Mouse (Mus musculus): ENCODE measurements around the gene Dctd. TPM values are rescaled to one million over a fixed set of nuclear protein-coding genes. Genes with fewer than 3 reads are reported as not detected.
"Not testable (repeated sequence)": the region's sequence is repeated elsewhere in the genome, so short reads cannot be mapped to it uniquely, and the experiment has no call there.

Gene Dctd
- polyA plus RNA-seq, 1 experiment from 2014 or later: 32.9 TPM

- peaks cover 16% of the 10 kb centered on the region for H3K4me1 ChIP-seq (ENCODE audit: control insufficient read depth, insufficient read depth, low read length)
- no peak overlapping the region for H3K4me3 ChIP-seq (ENCODE audit: low read depth, low read length)
- no peaks in the 10 kb centered on the region for H3K9me3 ChIP-seq (ENCODE audit: control insufficient read depth, low read length)
- ATAC-seq (ENCODE audit: insufficient read depth, low FRiP score, low TSS enrichment) (no peak), DNase-seq (ENCODE audit: low spot score) (no peak)
- no peak overlapping the region for H3K9ac ChIP-seq (ENCODE audit: low read length)
- no peaks in the 10 kb centered on the region for H3K27me3 ChIP-seq (ENCODE audit: control insufficient read depth, insufficient read depth, low read length)
- no peaks in the 10 kb centered on the region for H3K36me3 ChIP-seq (ENCODE audit: control insufficient read depth, insufficient read depth, low read length)
- no peak overlapping the region for H3K4me2 ChIP-seq (ENCODE audit: low read depth)
- H3K27ac ChIP-seq (ENCODE audit: low read depth, low read length): no peak overlapping the region
- 25% methylated on average over 10 of the region's 10 CpGs for WGBS
Measured at GRCm38 (mm10) chr8:48157718-48158117, 58.8 kb downstream of the Dctd start.

- peak; percentile 59; the same call in 1 of the 2 replicates for ATAC-seq (ENCODE audit: insufficient read depth, low FRiP score, low TSS enrichment)
- 30% methylated on average over 15 of the region's 15 CpGs for WGBS
- H3K4me2 ChIP-seq (ENCODE audit: low read depth): no peak overlapping the region
Measured at GRCm38 (mm10) chr8:48158560-48159217, 59.8 kb downstream of the Dctd start.

GRCm38 (mm10) chr8:48177406-48177805 lies 78.5 kb downstream of the Dctd start:
- ATAC-seq (ENCODE audit: insufficient read depth, low FRiP score, low TSS enrichment) (no peak), DNase-seq (ENCODE audit: low spot score) (no peak)
- Histone ChIP-seq H3K36me3 (ENCODE audit: control insufficient read depth, insufficient read depth, low read length) (no peaks in the 10 kb centered on the region), H3K4me2 (ENCODE audit: low read depth) (no peak overlapping the region), H3K4me3 (ENCODE audit: low read depth, low read length) (no peak overlapping the region), H3K9ac (ENCODE audit: low read length) (no peak overlapping the region), H3K4me1 (ENCODE audit: control insufficient read depth, insufficient read depth, low read length) (no peaks in the 10 kb centered on the region), H3K9me3 (ENCODE audit: control insufficient read depth, low read length) (no peaks in the 10 kb centered on the region), H3K27me3 (ENCODE audit: control insufficient read depth, insufficient read depth, low read length) (no peaks in the 10 kb centered on the region), H3K27ac (ENCODE audit: low read depth, low read length) (no peak overlapping the region)
- 62% methylated on average over 4 of the region's 4 CpGs for WGBS

More at GRCm38 (mm10) chr8:48158560-48159217, 59.8 kb downstream of the Dctd start:
- H3K9ac ChIP-seq (ENCODE audit: low read length): no peak overlapping the region
- H3K27ac ChIP-seq (ENCODE audit: low read depth, low read length): no peak overlapping the region
- DNase-seq (ENCODE audit: low spot score): no peak
- H3K27me3 ChIP-seq (ENCODE audit: control insufficient read depth, insufficient read depth, low read length): no peaks in the 10 kb centered on the region
- H3K9me3 ChIP-seq (ENCODE audit: control insufficient read depth, low read length): no peaks in the 10 kb centered on the region
- peaks cover 13% of the 10 kb centered on the region for H3K4me1 ChIP-seq (ENCODE audit: control insufficient read depth, insufficient read depth, low read length)
- H3K36me3 ChIP-seq (ENCODE audit: control insufficient read depth, insufficient read depth, low read length): no peaks in the 10 kb centered on the region
- no peak overlapping the region for H3K4me3 ChIP-seq (ENCODE audit: low read depth, low read length)

GRCm38 (mm10) chr8:48177876-48178275 lies 79.0 kb downstream of the Dctd start:
- no peak for ATAC-seq (ENCODE audit: insufficient read depth, low FRiP score, low TSS enrichment)
- no peak for DNase-seq (ENCODE audit: low spot score)
- H3K9ac ChIP-seq (ENCODE audit: low read length): no peak overlapping the region
- H3K27me3 ChIP-seq (ENCODE audit: control insufficient read depth, insufficient read depth, low read length): no peaks in the 10 kb centered on the region
- H3K36me3 ChIP-seq (ENCODE audit: control insufficient read depth, insufficient read depth, low read length): no peaks in the 10 kb centered on the region
- no peak overlapping the region for H3K4me2 ChIP-seq (ENCODE audit: low read depth)
- H3K4me3 ChIP-seq (ENCODE audit: low read depth, low read length): no peak overlapping the region
- H3K27ac ChIP-seq (ENCODE audit: low read depth, low read length): no peak overlapping the region
- H3K9me3 ChIP-seq (ENCODE audit: control insufficient read depth, low read length): no peaks in the 10 kb centered on the region
- no peaks in the 10 kb centered on the region for H3K4me1 ChIP-seq (ENCODE audit: control insufficient read depth, insufficient read depth, low read length)
- WGBS: 97% methylated on average over 1 of the region's 1 CpGs

- Histone ChIP-seq H3K27ac (ENCODE audit: low read depth, low read length) (no peak overlapping the region), H3K27me3 (ENCODE audit: control insufficient read depth, insufficient read depth, low read length) (no peaks in the 10 kb centered on the region), H3K9ac (ENCODE audit: low read length) (no peak overlapping the region; the same call in 1 of the 2 replicates), H3K4me2 (ENCODE audit: low read depth) (no peak overlapping the region), H3K4me3 (ENCODE audit: low read depth, low read length) (no peak overlapping the region), H3K36me3 (ENCODE audit: control insufficient read depth, insufficient read depth, low read length) (no peaks in the 10 kb centered on the region), H3K4me1 (ENCODE audit: control insufficient read depth, insufficient read depth, low read length) (no peaks in the 10 kb centered on the region), H3K9me3 (ENCODE audit: control insufficient read depth, low read length) (no peaks in the 10 kb centered on the region)
- DNase-seq (ENCODE audit: low spot score): peak; percentile 34
- ATAC-seq (ENCODE audit: insufficient read depth, low FRiP score, low TSS enrichment): peak; percentile 77
- 22% methylated on average over 4 of the region's 4 CpGs for WGBS
Measured at GRCm38 (mm10) chr8:48178993-48179392, 80.1 kb downstream of the Dctd start.

- H3K4me1 ChIP-seq (ENCODE audit: control insufficient read depth, insufficient read depth, low read length); H3K4me3 ChIP-seq (ENCODE audit: low read depth, low read length); DNase-seq (ENCODE audit: low spot score); H3K27me3 ChIP-seq (ENCODE audit: control insufficient read depth, insufficient read depth, low read length); H3K36me3 ChIP-seq (ENCODE audit: control insufficient read depth, insufficient read depth, low read length); H3K9me3 ChIP-seq (ENCODE audit: control insufficient read depth, low read length); H3K4me2 ChIP-seq (ENCODE audit: low read depth); ATAC-seq (ENCODE audit: insufficient read depth, low FRiP score, low TSS enrichment); H3K9ac ChIP-seq (ENCODE audit: low read length); H3K27ac ChIP-seq (ENCODE audit: low read depth, low read length): not testable (repeated sequence)
- 96% methylated on average over 9 of the region's 9 CpGs for WGBS
Measured at GRCm38 (mm10) chr8:48180146-48180545, 81.3 kb downstream of the Dctd start.

- Histone ChIP-seq H3K27ac (ENCODE audit: low read depth, low read length) (no peak overlapping the region), H3K36me3 (ENCODE audit: control insufficient read depth, insufficient read depth, low read length) (no peaks in the 10 kb centered on the region), H3K9me3 (ENCODE audit: control insufficient read depth, low read length) (no peaks in the 10 kb centered on the region), H3K27me3 (ENCODE audit: control insufficient read depth, insufficient read depth, low read length) (no peaks in the 10 kb centered on the region), H3K4me2 (ENCODE audit: low read depth) (no peak overlapping the region), H3K4me1 (ENCODE audit: control insufficient read depth, insufficient read depth, low read length) (no peaks in the 10 kb centered on the region), H3K9ac (ENCODE audit: low read length) (no peak overlapping the region), H3K4me3 (ENCODE audit: low read depth, low read length) (no peak overlapping the region)
- ATAC-seq (ENCODE audit: insufficient read depth, low FRiP score, low TSS enrichment) (no peak), DNase-seq (ENCODE audit: low spot score) (no peak)
- 92% methylated on average over 3 of the region's 3 CpGs for WGBS
Measured at GRCm38 (mm10) chr8:48181000-48181399, 82.1 kb downstream of the Dctd start.

- no peak overlapping the region for H3K9ac ChIP-seq (ENCODE audit: low read length)
- H3K36me3 ChIP-seq (ENCODE audit: control insufficient read depth, insufficient read depth, low read length): no peaks in the 10 kb centered on the region
- H3K27ac ChIP-seq (ENCODE audit: low read depth, low read length): no peak overlapping the region
- no peak overlapping the region for H3K4me3 ChIP-seq (ENCODE audit: low read depth, low read length)
- ATAC-seq (ENCODE audit: insufficient read depth, low FRiP score, low TSS enrichment) (no peak), DNase-seq (ENCODE audit: low spot score) (no peak)
- H3K4me1 ChIP-seq (ENCODE audit: control insufficient read depth, insufficient read depth, low read length): no peaks in the 10 kb centered on the region
- 89% methylated on average over 7 of the region's 7 CpGs for WGBS
- H3K9me3 ChIP-seq (ENCODE audit: control insufficient read depth, low read length): 0 out of 2 replicates have a peak, but pooled peaks cover 2% of the 10 kb centered on the region
- H3K4me2 ChIP-seq (ENCODE audit: low read depth): no peak overlapping the region
- H3K27me3 ChIP-seq (ENCODE audit: control insufficient read depth, insufficient read depth, low read length): no peaks in the 10 kb centered on the region
Measured at GRCm38 (mm10) chr8:48183758-48184157, 84.9 kb downstream of the Dctd start.

GRCm38 (mm10) chr8:48188586-48188985 lies 89.7 kb downstream of the Dctd start:
- 97% methylated on average over 12 of the region's 12 CpGs for WGBS
- H3K4me1 ChIP-seq (ENCODE audit: control insufficient read depth, insufficient read depth, low read length): no peaks in the 10 kb centered on the region
- no peak for DNase-seq (ENCODE audit: low spot score)

More at GRCm38 (mm10) chr8:48188586-48188985, 89.7 kb downstream of the Dctd start:
- no peak for ATAC-seq (ENCODE audit: insufficient read depth, low FRiP score, low TSS enrichment)
- no peaks in the 10 kb centered on the region for H3K27me3 ChIP-seq (ENCODE audit: control insufficient read depth, insufficient read depth, low read length)
- no peak overlapping the region for H3K4me2 ChIP-seq (ENCODE audit: low read depth)
- 0 out of 2 replicates have a peak, but pooled peaks cover 2% of the 10 kb centered on the region for H3K9me3 ChIP-seq (ENCODE audit: control insufficient read depth, low read length)
- no peak overlapping the region for H3K4me3 ChIP-seq (ENCODE audit: low read depth, low read length)
- no peak overlapping the region for H3K9ac ChIP-seq (ENCODE audit: low read length)
- no peaks in the 10 kb centered on the region for H3K36me3 ChIP-seq (ENCODE audit: control insufficient read depth, insufficient read depth, low read length)
- no peak overlapping the region for H3K27ac ChIP-seq (ENCODE audit: low read depth, low read length)

Measured in neural tube, embryonic 11.5 days (tissue).